Mouse (Mus musculus): ENCODE data around the gene Sp7.

DNA sequence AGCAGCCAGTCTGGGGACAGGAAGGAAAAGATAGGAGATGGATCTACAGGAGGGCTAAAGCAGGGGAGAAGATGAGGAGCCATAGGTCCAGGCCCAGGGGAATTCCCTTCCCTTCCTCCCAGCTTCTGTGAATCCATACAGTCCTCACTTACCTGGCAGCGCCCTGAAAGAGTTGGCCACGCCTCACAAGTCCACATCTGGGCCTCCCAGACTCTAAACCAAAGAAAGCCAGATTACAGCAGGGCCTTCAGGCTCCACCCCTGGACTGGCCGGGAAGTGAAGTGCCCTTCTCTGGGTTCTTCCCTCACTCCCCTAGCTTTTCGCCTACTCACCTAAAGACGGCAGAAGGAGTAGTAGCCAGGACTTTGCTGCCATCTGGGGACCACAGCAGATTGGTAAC lies 27.4 kb downstream of the Sp7 start:
- no peak for TF ChIP-seq CTCF (conservative IDR thresholded peaks at IDR 0.05; ENCODE audit: low read length)
- no peak for TF ChIP-seq NANOG (IDR thresholded peaks at IDR 0.05; ENCODE audit: borderline replicate concordance, low read length)
- TF ChIP-seq POU5F1 (IDR thresholded peaks at IDR 0.05; ENCODE audit: borderline replicate concordance, low read length): no peak

Measured in E14TG2a.4 (cell line).